Mouse (Mus musculus) layer of hippocampus, adult 2 months (tissue): ENCODE data around the gene Tln1. TPM values are rescaled to one million over a fixed set of nuclear protein-coding genes. Genes with fewer than 3 reads are reported as not detected.
A peak's percentile ranks its signal among the peaks of the same experiment; 100 is the strongest.

Experiments used
- DNase-seq, 2 experiments: peaks; one replicate each; pipeline ENCODE4 v3.0.0; 2022; ENCODE audit warnings: low spot score in 2 of 2
- H3K27ac ChIP-seq: fragments of 200-600 bp; 2 replicates; pipeline ENCODE4 v1.8.1; 2022
- H3K4me3 ChIP-seq: fragments of 200-600 bp; 2 replicates; pipeline ENCODE4 v1.8.1; 2022; ENCODE audit warnings: mild to moderate bottlenecking
- CTCF ChIP-seq: fragments of 200-600 bp; conservative IDR thresholded peaks from 2 replicates; pipeline ENCODE4 v1.8.1; 2022; ENCODE audit warnings: antibody characterized with exemption, mild to moderate bottlenecking, moderate library complexity
- total RNA-seq, 2 experiments: library from RNA; stranded (reverse); gene quantifications; 2 replicates each; pipeline ENCODE4 v1.2.3; 2021

Tln1 gene
- total RNA-seq, 2 experiments from 2014 or later = 36.4 to 42.9 TPM

GRCm38 (mm10) chr4:43586411-43586810 is 23.9 kb upstream of the Tln1 start:
- Histone ChIP-seq H3K4me3 (no peak overlapping the region), H3K27ac (no peak overlapping the region)
- no peak for DNase-seq
- TF ChIP-seq CTCF = no peak

DNA sequence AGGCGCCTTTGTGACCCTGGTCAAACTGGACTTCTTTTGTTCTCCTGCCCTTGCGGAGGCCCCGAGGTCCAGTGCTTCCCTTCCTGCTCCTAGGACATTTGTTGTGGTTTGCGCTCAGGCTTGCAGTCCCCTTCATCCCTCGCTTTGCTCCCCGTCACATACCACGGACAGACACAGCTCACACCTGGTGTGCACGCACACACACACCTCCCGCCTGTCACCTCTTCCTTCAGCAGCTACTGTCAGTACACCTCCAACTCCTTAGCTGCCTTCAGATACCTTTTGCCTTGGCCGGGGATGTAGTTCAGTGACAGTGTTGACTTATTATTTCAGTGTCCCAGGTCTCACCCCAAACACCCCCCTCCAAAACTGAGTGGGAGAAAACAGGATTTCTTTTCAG is 23.2 kb upstream of the Tln1 start:
- DNase-seq = no peak
- no peak for TF ChIP-seq CTCF
- Histone ChIP-seq H3K4me3 (no peak overlapping the region), H3K27ac (no peak overlapping the region)

- TF ChIP-seq CTCF = no peak; the same call in 1 of the 2 replicates
- H3K27ac ChIP-seq = no peak within 1 kb of the TSS
- DNase-seq = no peak
- no peak within 1 kb of the TSS for H3K4me3 ChIP-seq
Observed at GRCm38 (mm10) chr4:43584444-43585416, 22.2 kb upstream of the Tln1 start, which contains the start of gene Msmp. Gene Msmp (minus strand): TSS chr4:43584494.

DNA sequence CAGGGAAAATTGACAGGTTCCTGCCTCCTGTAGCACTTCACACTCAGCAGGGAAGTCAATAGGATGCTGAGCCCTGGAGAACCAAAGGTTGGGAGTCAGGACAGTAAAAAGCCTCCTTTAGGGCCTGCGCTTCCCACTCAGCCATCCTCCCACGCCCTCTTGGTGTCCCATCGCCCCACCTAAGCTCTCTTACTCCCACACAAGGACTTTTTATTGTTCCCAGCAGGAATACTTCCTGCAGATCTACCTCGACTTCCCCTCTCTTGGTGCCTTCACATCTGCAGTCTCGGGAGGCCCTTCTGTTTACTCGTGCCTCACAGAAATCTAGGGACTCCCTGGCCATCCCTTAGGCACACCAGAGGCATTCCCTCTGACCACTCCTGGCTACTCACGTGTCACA is 20.9 kb upstream of the Tln1 start:
- Histone ChIP-seq H3K27ac (no peak overlapping the region), H3K4me3 (no peak overlapping the region)
- no peak for DNase-seq
- TF ChIP-seq CTCF = no peak

DNA sequence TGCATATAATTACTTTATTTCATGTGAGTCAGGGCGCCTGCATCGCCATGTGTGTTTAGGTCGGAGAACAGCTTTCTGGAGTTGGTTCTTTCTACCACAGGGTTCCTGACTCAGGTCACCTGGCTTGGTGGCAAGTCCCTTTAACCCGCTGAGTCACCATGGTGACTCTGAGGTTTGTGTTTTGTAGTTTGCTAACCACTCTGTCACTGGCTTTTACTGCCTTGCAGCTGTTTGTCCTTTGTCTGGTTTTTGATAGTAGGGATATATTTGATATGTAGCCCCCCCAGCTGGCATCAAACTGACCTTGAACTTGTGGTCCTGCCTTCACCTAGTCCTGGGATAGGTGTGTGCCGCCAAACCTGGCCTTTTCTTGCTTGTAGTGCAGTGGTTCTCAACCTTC is 19.8 kb upstream of the Tln1 start:
- Histone ChIP-seq H3K27ac (no peak overlapping the region), H3K4me3 (no peak overlapping the region)
- DNase-seq = no peak
- TF ChIP-seq CTCF = no peak

- TF ChIP-seq CTCF = no peak
- DNase-seq = no peak
- Histone ChIP-seq H3K27ac (no peak overlapping the region), H3K4me3 (no peak overlapping the region)
Observed at GRCm38 (mm10) chr4:43581381-43581780, 18.9 kb upstream of the Tln1 start.

DNA sequence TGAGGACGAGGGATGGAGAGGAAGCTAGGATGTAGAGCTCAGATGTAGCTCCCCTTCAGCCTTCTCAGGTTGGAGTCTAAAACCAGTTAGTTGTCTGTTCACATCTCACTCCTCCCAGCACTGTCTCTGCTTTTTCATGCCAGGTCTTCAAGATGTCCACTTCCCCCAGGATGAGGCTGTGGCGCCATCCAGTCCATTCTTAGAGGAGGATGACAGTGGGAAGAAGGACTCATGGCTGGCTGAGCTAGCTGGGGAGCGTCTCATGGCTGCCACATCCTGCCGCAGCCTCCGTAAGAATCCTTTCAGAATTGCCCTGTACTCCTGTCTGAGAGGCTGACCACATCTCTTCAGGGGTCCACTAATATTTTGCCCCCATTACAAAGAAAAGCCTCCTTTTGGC is 18.2 kb upstream of the Tln1 start:
- Histone ChIP-seq H3K27ac (no peak overlapping the region), H3K4me3 (no peak overlapping the region)
- no peak for TF ChIP-seq CTCF
- DNase-seq = no peak

DNA sequence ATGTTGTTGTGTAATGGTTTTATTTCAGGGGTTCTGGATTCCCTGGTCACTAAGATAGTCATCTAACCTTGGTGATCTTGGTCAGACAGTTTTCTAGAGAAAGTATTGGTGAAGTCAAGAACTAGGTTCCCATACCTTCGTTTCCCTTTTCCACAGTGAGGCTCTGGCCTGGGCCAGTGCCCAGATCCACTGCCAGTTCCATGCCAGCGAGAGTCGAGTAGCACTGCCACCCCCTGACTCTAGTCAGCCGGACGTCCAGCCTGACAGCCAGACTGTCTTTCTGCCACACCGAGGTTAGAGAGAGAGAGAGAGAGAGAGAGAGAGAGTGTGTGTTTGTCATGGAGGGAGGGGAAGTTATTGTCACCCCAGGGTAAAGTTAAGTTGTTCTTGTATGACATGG is 17.2 kb upstream of the Tln1 start:
- Histone ChIP-seq H3K4me3 (peak overlapping the region; percentile 65), H3K27ac (no peak overlapping the region; the same call in 1 of the 2 replicates)
- TF ChIP-seq CTCF = no peak
- no peak for DNase-seq

DNA sequence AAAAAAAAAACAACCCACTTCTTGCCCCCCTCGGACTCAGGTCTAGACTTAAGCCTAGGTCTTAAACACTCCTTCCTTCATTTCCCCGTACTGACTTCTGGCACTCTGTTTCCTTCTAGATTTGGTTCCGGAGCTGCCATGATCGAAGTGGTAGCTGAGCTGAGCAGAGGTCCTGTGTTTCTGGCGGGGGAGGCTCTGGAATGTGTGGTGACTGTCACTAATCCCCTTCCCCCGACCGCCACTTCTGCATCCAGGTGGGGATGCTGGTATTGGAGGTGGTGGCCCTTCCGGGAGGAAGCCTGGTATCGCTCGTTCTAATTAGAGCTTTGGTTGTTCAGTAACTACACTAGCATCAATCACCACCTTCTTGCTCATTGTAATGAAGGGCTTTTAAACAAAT is 16.8 kb upstream of the Tln1 start:
- peak overlapping the region; percentile 65 for H3K4me3 ChIP-seq
- H3K27ac ChIP-seq = peak overlapping the region; percentile 97
- TF ChIP-seq CTCF = no peak
- DNase-seq = no peak

- peak; percentile 60 for TF ChIP-seq CTCF
- peak within 1 kb of the TSS; percentile 97 for H3K27ac ChIP-seq
- peak within 1 kb of the TSS; percentile 65 for H3K4me3 ChIP-seq
- DNase-seq = peak; percentile 73 to 81
Observed at GRCm38 (mm10) chr4:43578376-43579204, 16.1 kb upstream of the Tln1 start, which contains the start of the genes Rgp1 and Gba2. Gene Rgp1 (plus strand): TSS chr4:43578715. Gene Gba2 (minus strand): TSS chr4:43578873.

DNA sequence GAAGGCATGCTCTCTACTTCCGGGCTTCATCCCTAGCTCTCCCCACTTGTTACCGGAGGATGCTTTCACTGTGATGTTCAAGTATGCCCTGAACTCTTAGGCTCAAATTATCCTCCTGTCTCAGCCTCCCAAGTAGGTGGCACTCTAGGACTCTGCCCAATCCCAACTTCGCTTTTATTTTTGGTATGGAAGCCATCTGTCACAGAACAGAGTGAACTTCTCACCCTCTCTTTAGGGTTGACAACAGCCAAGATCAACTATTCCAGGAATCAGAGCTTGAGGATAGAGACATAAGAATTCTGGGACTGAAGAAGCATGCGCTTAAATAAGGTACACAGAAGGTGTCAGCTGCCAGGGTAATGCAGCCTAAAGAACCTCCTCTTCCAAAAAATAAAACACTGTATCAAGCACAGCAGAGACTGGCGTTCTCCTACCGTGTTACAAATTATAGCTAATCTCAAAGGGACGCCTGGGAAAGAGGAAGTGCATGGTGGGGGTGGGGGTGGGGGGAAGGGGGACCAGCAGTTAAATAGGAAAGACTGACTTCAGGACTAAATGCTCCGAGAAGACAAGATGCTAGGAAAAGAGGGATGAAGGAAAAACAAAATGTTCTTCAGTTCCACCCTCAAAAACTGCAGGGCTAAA is 14.9 kb upstream of the Tln1 start:
- Histone ChIP-seq H3K4me3 (peak overlapping the region; percentile 65), H3K27ac (peak overlapping the region; percentile 97)
- DNase-seq = no peak
- no peak for TF ChIP-seq CTCF

GRCm38 (mm10) chr4:43575356-43575755 is 12.9 kb upstream of the Tln1 start:
- H3K4me3 ChIP-seq = peak overlapping the region; percentile 19; the same call in 1 of the 2 replicates
- H3K27ac ChIP-seq = no peak overlapping the region
- no peak for TF ChIP-seq CTCF
- DNase-seq = no peak
